Mouse (Mus musculus) heart, adult 2 months (tissue): ENCODE measurements around the gene Fbxo6.

Source experiments
- CTCF ChIP-seq: fragments of 200-600 bp; IDR thresholded peaks from 2 replicates; pipeline ENCODE4 v1.8.1; 2022; ENCODE audit warnings: antibody characterized with exemption, mild to moderate bottlenecking, moderate library complexity
- POLR2A ChIP-seq: fragments of 200-500 bp; IDR thresholded peaks from 2 replicates; pipeline ENCODE4 v1.6.1; 2011; ENCODE audit warnings: mild to moderate bottlenecking, low read depth, low read length, control low read depth; ENCODE audit not compliant: insufficient read depth

DNA sequence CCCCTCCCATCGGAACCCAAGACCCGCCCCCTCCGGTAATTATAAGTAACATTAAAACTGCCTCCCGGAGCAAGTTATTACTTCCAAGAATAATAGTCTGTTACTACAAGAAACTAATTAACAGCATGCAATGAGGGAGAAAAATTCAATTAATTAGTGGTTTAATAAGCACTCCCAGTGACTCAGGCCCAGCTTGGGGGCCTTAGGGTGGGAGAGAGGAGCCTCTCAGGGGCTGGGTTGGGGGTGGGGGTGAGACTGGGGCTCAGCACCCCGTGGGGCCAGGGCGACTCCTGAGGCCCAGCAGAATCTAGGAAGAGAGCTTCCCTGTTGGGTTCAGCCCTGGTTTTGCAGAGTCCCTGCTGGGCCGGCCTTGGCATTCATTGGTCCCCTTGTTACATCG is 30.4 kb upstream of the Fbxo6 start:
- no peak for TF ChIP-seq CTCF
- TF ChIP-seq POLR2A, result no peak
